In the genomic region with DNA sequence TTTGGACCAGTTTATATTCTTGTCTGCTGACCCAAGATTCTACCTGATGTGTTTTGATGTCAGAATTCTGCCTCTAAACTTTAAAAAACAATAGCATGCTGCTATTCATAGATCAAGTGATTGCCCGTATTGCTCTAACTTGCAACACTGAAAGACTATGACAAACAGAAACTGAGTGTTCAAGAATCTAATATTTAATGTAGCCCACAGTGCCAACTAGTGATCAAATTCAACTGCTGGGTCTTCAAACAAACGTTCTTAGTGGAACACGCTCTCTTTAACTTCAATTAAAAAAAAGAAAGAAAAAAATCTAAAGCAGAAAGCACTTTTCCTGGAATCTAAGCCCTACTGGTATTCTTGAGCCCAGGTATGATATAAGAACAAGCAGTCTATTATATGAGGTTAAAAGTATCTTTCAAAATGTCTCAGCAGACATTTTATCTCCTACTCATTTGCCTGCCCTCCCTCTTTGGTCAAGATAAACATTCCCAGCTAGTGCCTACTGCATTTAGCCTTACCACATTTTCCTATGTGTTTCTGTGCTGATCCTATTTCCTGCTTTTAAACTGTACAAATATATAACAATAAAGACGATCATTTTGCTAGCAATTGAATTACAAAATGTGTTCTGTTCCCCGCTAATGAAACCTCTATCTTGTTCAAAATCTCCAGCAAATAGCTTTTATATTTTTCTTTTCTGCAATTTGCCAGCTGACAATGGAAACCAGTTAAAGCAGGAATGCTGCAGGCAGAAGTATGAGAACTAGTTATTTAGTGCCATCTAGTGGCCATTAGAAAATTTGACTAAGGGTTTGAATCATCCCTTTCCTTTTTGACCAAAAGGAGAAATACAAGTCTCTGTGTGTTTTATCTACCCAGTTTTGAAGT, we compare ENCODE assay signal across 8 mouse cellular contexts. TPM values are rescaled to one million over a fixed set of nuclear protein-coding genes. Genes with fewer than 3 reads are reported as not detected.
A peak's percentile ranks its signal among the peaks of the same experiment; 100 is the strongest.
DNase-seq lines count a peak whose midpoint lies in the region; ATAC-seq and TF ChIP-seq lines count a peak whose summit lies in the region.

No protein-coding gene starts in this region.

- WGBS in kidney, adult 2 months: 42% methylated on average over 5 of the region's 5 CpGs
- whole genome bisulfite sequencing in forebrain, embryonic 14.5 days: 48% methylated on average over 5 of the region's 5 CpGs

- ATAC-seq in forebrain, embryonic 14.5 days: peak; percentile 91
- ATAC-seq in megakaryocyte-erythroid progenitor cell, adult 5-6 weeks (replicated peaks; ENCODE audit: low FRiP score, low TSS enrichment, poor library complexity, severe bottlenecking): peak; percentile 70; the same call in 1 of the 2 replicates

- H3K27ac ChIP-seq in kidney, adult 2 months (ENCODE audit: insufficient read depth, low read depth, low read length): no peak overlapping the region
- H3K27ac ChIP-seq in MEL (ENCODE audit: control insufficient read depth, low read depth, low read length): no peak overlapping the region
- no peak overlapping the region for H3K27ac ChIP-seq in forebrain, embryonic 14.5 days (ENCODE audit: low read depth, low read length)

- H3K4me1 ChIP-seq in kidney, adult 2 months (ENCODE audit: control insufficient read depth, insufficient read depth, low read length): no peaks in the 10 kb centered on the region
- no peaks in the 10 kb centered on the region for H3K4me1 ChIP-seq in MEL (ENCODE audit: control insufficient read depth in 1 of 2, insufficient read depth in 2 of 2, low read length in 2 of 2)
- H3K4me1 ChIP-seq in forebrain, embryonic 14.5 days (ENCODE audit: control insufficient read depth, insufficient read depth, low read length): no peaks in the 10 kb centered on the region

- no peak overlapping the region for H3K4me2 ChIP-seq in forebrain, embryonic 14.5 days (ENCODE audit: low read length)

- no peaks in the 10 kb centered on the region for H3K36me3 ChIP-seq in kidney, adult 2 months (ENCODE audit: control insufficient read depth, insufficient read depth, low read length)
- H3K36me3 ChIP-seq in MEL (ENCODE audit: control insufficient read depth in 1 of 2, insufficient read depth in 2 of 2, low read length in 2 of 2): no peaks in the 10 kb centered on the region
- H3K36me3 ChIP-seq in forebrain, embryonic 14.5 days (ENCODE audit: control insufficient read depth, insufficient read depth, low read length): no peaks in the 10 kb centered on the region

- H3K4me3 ChIP-seq in kidney, adult 2 months (ENCODE audit: insufficient read depth, low read depth, low read length): no peak overlapping the region
- H3K4me3 ChIP-seq in MEL (ENCODE audit: control insufficient read depth in 1 of 2, insufficient read depth in 1 of 2, low read depth in 2 of 2, low read length in 2 of 2): no peak overlapping the region
- H3K4me3 ChIP-seq in forebrain, embryonic 14.5 days (ENCODE audit: low read depth, low read length): no peak overlapping the region

- no peak for TF ChIP-seq POLR2A in kidney, adult 2 months (IDR thresholded peaks at IDR 0.05; ENCODE audit: low read depth, low read length)
- TF ChIP-seq POLR2A in MEL (IDR thresholded peaks at IDR 0.05; ENCODE audit: control insufficient read depth in 1 of 2, insufficient read depth in 1 of 2, low read depth in 1 of 2, low read length in 2 of 2, poor library complexity in 1 of 2): no peak

- no peaks in the 10 kb centered on the region for H3K27me3 ChIP-seq in kidney, adult 2 months (replicated peaks; ENCODE audit: control insufficient read depth, insufficient read depth, low read length)
- no peaks in the 10 kb centered on the region; a peak in 1 of 4 replicates for H3K27me3 ChIP-seq in MEL (ENCODE audit: control insufficient read depth in 1 of 2, insufficient read depth in 2 of 2, low read length in 2 of 2)
- H3K27me3 ChIP-seq in forebrain, embryonic 14.5 days (replicated peaks; ENCODE audit: control insufficient read depth, insufficient read depth, low read length): no peaks in the 10 kb centered on the region

- TF ChIP-seq RAD21 in MEL (IDR thresholded peaks at IDR 0.05; ENCODE audit: low read depth, low read length): peak; percentile 69

- no peak for TF ChIP-seq CTCF in kidney, adult 2 months (conservative IDR thresholded peaks at IDR 0.05; ENCODE audit: insufficient read depth, insufficient read length, low read depth, low read length)
- peak in 2 of 3 experiments; percentile 29 to 64; a peak in 4 of 6 replicates for TF ChIP-seq CTCF in MEL (IDR thresholded peaks at IDR 0.05 in 2 of 3, conservative IDR thresholded peaks at IDR 0.05 in 1 of 3; ENCODE audit: control insufficient read depth in 1 of 3, insufficient read depth in 1 of 3, low read depth in 2 of 3, low read length in 3 of 3, poor library complexity in 1 of 3, severe bottlenecking in 1 of 3)

- DNase-seq in kidney, adult 2 months: peak; percentile 36
- DNase-seq in kidney, postnatal 25 days: no peak
- peak; percentile 36 for DNase-seq in MEL (ENCODE audit: low read depth, low spot score)
- DNase-seq in forebrain, embryonic 14.5 days (ENCODE audit: low spot score): peak; percentile 83
- DNase-seq in spleen, postnatal 10 days (ENCODE audit: low spot score in 2 of 2): no peak
- DNase-seq in ovary, postnatal 10 days (ENCODE audit: low spot score): no peak
- DNase-seq in thymus, postnatal 25 days: no peak

- TF ChIP-seq EP300 in MEL (IDR thresholded peaks at IDR 0.05; ENCODE audit: low read depth in 1 of 2, low read length in 2 of 2): no peak

- no peak overlapping the region for H3K9ac ChIP-seq in MEL (ENCODE audit: control insufficient read depth, low read depth, low read length, poor library complexity, severe bottlenecking)
- H3K9ac ChIP-seq in forebrain, embryonic 14.5 days (ENCODE audit: low read length): no peak overlapping the region

- no peaks in the 10 kb centered on the region for H3K9me3 ChIP-seq in MEL (replicated peaks; ENCODE audit: insufficient read depth, low read length)
- H3K9me3 ChIP-seq in forebrain, embryonic 14.5 days (replicated peaks; ENCODE audit: control insufficient read depth, low read length): no peaks in the 10 kb centered on the region

- H3K79me2 ChIP-seq in MEL (ENCODE audit: control insufficient read depth, insufficient read depth, low read length, poor library complexity): no peaks in the 10 kb centered on the region

TF ChIP-seq in MEL, 35 proteins besides CTCF, POLR2A, EP300 and RAD21:
- TF ChIP-seq ZC3H11A (IDR thresholded peaks at IDR 0.05; ENCODE audit: low read depth, low read length) (peak; percentile 35; the same call in 1 of the 2 replicates), SMC3 (IDR thresholded peaks at IDR 0.05; ENCODE audit: low read depth, low read length) (peak; percentile 63), GATA1 (IDR thresholded peaks at IDR 0.05; ENCODE audit: low read depth, low read length) (no peak)
TF ChIP-seq in MEL: peak in this region for 2.

RNA-seq across cellular contexts. Expression of a gene that starts 17.6 kb away (rescaled TPM):
- polyA plus RNA-seq in kidney, adult 2 months (2012; rRNA removed): 6.3 and 6.8 TPM in 2 replicates
- total RNA-seq in MEL (2012; rRNA removed): 4.7 and 4.8 TPM in 2 replicates
- 1 to 10 TPM in 1 of 2 experiments, not detected in 1; 8.8 TPM for polyA plus RNA-seq in MEL (2012; ENCODE audit: insufficient read depth in 1 of 2, insufficient read length in 2 of 2, low read depth in 1 of 2, low replicate concordance in 2 of 2, missing spikeins in 1 of 2)
- polyA plus RNA-seq in forebrain, embryonic 14.5 days (2014; fragmentation: Nextera tagmentation; extraction: Ambion mirVana): 17.0 and 20.2 TPM in 2 replicates
- total RNA-seq in megakaryocyte-erythroid progenitor cell, adult 5-6 weeks (2014; fragmentation: Nextera tagmentation): 27.2 and 43.0 TPM in 2 replicates
- 9.3 and 12.0 TPM in 2 replicates for total RNA-seq in megakaryocyte-erythroid progenitor cell, adult 5-6 weeks (2017)

Comparison
In these comparisons a context has a peak if more than half of its experiments do, and no peak if none do; other contexts are left out.
1. DNase-seq: peak in kidney, adult 2 months (single experiment), MEL (single experiment) and forebrain, embryonic 14.5 days (single experiment); none in kidney, postnatal 25 days (0 of 2), spleen, postnatal 10 days (0 of 2), ovary, postnatal 10 days (single experiment) and thymus, postnatal 25 days (single experiment).